Mouse (Mus musculus) naive thymus-derived CD4-positive, alpha-beta T cell, adult 2 months (primary cell): Measurements from ENCODE around the gene Spred2.

Experiments used
- DNase-seq: peaks from one replicate; pipeline ENCODE4 v3.0.0-alpha.2; 2011; ENCODE audit warnings: low read depth

The Spred2 gene

GRCm38 (mm10) chr11:19953919-19954318 is 29.7 kb downstream of the Spred2 start:
- no peak for DNase-seq

DNA sequence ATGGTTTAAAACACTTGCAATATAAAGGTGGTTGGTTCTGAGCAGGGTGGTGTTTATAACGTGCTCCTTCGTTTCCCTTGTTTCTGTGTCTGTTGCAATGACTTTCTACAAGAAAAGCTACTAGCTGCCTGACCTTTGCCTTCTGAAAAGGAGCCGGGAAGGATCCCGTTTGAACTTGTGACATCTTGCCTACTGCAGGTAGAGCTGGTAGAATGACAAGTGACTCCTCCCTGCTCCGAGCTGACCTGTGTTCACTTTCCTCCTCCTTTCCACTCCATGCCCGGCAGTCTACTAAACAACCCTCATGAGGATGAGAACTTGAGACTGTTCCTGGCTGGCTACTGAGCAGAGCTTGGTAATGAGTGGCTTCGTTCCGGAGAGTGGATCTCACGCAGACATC is 30.9 kb downstream of the Spred2 start:
- DNase-seq = no peak

DNA sequence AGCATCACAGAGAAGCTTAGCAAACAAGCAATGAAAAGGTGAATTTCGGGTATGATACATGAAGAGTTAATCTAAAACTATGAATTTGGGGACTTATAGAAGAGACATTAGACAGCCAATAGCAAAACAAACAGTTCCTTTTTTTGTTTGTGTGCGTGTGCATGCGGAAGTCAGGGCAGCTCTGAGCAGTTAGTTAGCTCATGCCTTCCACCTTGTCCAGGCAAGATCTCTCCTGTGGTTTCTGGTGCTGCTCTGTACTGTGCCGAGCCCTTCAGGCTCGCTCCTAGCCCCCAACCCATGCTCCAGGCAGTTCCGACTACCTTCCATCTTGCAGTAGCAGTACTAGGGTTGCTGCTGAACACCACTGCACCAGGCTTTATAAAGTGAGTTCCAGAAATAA is 31.5 kb downstream of the Spred2 start:
- DNase-seq = no peak

DNA sequence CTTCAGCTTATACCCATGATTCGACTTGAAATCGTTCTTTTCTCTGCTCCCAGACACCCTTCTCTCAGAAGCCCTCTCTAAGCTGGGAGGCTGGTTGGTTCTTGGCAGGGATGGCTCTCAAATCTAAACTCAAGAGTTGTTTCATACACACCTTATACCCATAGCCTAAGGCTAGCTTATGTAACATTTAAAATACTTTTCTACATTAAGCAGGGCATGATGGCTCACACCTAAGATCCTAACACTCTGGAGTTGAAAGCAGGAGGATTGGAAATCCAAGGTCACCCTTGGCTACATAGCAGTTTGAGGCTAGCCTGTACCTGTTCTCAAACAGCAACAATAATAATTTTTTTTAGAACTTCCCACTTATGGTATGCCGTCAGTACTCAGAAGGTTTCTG is 34.8 kb downstream of the Spred2 start:
- no peak for DNase-seq

GRCm38 (mm10) chr11:19959897-19960296 is 35.7 kb downstream of the Spred2 start:
- DNase-seq = no peak

DNA sequence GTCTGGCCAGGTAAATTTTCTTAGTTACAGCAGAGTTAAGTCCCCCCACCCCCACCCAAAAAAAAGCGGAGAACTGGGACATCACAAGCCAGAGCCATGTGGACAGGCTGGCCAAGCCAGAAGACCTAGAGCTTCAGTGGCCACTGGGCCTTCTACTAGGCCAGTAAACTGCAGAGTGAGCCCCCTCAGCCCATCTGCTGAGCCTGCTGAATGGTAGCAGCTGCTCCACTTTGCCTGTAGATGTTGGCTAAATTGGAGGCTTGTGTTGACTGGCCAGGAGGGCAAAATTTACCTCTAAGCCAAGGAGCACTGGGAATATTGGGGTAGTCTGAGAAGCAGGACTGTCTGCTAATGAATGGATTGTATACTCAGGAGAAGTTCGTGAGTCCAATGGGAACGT is 36.4 kb downstream of the Spred2 start:
- no peak for DNase-seq

GRCm38 (mm10) chr11:19961088-19961487 is 36.9 kb downstream of the Spred2 start:
- DNase-seq = no peak

GRCm38 (mm10) chr11:19961766-19962365 is 37.7 kb downstream of the Spred2 start:
- no peak for DNase-seq

GRCm38 (mm10) chr11:19962796-19963195 is 38.6 kb downstream of the Spred2 start:
- peak; percentile 62 for DNase-seq

DNA sequence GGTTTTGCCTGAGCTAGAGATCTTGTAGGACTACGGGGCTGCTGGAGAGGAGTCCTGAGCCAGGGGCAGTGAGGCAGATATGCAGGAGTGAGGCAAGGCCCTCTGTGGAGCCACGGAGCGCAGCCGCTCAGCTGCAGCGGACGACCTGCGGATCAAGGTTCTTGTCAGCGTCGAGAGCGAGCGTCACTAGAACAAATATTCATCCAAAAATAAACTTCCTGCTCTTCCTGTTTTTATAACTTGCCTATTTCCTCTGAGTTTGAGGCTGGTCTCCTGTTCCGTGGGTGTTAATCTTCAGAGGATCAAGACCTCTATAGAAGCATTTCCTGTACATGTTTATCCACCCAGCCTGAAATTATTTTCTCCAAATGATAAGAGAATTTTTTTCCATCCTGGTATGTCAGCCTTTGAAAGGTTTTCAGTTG is 39.6 kb downstream of the Spred2 start:
- peak; percentile 60 for DNase-seq

DNA sequence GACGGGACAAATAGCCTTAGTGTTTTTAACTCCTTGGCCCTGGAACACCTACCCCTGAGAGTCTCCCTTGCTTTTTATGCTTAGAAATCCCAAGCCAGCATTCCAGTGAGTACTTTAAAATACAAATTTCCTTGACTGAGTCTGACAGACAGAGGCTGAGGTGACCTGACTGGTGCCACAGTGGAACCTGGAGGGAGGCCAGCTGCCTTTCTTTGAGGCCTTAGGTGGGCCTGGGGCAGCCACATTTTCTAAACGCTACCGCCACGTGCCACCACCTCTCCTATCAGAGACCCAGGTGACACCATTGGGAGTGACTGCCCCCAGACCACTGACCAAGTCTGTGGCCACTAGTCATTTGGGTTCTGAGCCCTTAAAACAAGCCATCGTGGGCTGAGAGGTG is 40.2 kb downstream of the Spred2 start:
- no peak for DNase-seq

- DNase-seq = peak; percentile 50
Observed at GRCm38 (mm10) chr11:19965037-19965611, 40.9 kb downstream of the Spred2 start.

DNA sequence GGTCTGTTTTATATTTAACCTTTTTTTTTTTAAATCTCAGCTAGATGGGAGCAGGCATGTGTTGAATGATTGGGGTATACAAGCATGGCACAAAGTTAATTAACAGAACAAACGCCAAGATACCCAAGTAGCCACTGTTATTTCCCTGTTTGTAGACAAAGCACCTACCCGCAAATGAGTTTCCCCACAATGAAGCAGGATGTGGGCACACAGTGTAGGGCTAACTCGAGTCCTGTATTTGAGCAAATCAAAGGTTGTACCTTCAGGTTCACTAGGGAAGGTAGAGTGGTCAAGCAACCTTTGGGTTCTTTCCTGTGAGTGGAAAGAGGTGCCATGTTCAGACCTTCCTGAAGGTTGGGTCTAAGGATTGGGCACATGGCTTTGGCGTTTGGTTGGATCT is 41.5 kb downstream of the Spred2 start:
- peak; percentile 41 for DNase-seq

DNA sequence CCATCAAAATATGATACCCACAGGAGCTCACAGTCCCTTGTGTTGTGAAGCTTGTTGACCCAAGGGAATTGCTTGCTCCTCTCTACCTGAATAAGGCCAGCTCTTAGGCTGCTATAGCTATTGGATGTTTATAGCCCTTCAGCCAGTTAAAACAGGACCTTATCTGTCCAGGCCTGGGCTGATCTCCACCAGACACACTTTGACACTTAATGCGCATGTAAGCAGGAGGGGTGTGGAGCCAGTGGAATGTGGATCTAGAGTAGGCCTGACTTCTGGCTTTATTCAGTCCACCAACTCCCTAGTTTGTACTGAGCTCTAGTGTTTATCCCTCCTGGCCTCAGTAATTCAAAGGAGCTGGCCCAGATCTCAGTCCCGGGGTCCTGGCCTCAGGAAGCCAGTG is 42.1 kb downstream of the Spred2 start:
- no peak for DNase-seq

GRCm38 (mm10) chr11:19969584-19969983 is 45.4 kb downstream of the Spred2 start:
- DNase-seq = no peak

DNA sequence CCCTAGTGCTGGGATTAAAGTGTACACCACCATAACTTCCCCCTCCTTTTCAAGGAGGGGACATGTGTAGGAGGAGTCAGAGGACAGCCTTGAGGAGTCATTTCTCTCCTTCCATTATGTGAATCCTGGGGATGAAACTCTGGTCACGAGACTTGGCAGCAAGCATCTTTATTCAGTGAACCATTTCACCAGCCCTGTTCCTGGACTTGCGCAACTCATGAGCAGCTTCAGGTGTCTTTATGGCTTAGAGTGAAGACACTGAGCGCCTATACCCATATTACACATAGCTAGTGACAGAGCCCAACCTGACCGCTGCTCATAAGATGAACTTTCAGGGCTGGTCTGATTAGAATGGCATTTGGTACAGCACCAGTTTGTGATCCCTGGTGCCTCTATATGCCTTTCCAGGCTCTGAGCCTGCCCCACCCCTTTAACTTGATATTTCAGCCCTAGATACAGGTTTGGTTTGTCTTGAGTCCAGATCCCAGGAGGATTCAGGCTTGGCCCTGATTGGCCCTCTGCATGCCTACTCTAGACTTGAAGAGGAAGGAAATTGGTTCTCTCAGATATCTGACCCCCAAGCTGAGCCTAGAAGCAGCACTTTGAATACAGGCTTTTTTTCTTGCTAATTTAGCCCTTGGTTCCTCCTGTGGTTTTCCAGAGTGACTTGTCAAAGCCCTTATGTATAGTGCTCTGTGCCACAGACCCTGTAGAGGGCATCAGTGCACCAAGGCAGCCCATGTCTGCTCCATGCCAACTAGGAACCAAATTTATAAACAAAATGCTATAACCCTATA is 48.0 kb downstream of the Spred2 start:
- DNase-seq = no peak

DNA sequence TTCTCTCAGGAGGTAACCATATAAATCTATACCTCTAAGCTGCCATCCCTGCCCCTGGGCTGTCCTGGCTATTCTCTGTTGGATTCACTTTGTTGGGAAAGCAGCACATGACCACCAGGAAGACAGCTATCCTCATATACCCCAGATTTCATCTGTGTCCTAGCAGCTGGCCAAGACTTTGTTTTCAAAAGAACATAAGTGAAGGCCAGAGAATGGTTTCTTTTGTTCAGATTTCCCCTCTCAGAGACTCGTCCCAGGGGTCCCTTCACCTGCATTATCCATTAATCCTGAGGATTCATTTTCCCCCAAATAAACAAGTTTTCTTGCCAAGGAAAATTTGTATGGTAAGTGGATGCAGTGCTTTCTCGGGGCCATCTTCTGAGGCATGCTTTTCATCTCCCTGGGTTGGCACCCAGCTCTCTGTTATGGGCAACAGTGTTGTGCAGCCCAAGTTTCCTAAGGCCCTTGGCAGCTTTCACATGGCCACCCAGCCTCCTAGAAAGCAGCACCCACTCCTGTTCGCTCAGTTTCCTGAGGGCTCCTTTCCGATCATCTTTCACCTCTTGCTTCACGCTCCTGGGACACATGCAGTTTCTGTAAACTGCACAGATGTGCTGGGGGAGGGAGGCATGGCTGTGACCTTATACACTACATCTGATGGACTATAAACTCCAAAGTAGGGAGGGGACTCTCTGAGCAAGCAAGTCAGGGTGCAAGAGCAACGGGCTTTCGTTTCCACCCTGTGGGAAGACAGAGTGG is 49.0 kb downstream of the Spred2 start:
- DNase-seq = no peak

DNA sequence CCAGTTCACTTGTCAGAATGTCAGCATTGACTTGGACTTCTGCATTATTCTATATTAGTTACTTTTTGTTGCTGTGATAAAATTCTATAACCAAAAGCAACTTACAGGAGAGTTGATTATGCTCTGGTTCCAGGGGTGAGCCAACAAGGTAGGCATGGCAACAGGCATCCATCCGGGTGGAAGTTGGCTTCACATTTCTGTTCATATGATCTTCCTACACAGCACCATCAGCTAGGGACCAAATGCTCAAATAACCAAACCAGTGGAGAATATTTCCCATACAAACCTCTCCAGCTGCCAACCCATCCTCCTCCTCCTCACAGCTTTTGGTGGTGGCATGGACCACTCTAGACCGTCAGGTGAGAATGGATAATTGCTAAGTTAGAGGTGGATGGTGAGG is 51.9 kb downstream of the Spred2 start:
- DNase-seq = no peak

DNA sequence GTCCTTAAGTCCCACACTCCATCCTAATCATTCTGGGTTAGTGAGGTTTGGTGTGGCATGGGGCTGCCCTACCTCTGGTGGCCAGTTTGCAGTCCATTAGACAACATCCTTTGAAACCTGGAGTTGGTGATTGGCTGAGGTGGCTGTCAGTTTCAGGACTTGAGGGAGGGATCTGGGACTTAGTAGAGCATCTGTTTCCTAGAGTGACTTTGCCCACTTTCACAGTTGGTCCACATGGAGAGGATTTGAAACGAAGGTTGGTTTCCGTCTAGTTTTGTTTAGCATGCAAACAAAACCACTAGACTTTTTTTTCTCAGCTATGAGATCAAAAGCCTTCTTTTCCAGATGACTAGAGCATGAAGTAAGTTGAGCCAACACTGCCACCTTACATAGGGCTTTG is 53.5 kb downstream of the Spred2 start:
- peak; percentile 40 for DNase-seq

- peak; percentile 68 for DNase-seq
Observed at GRCm38 (mm10) chr11:19979338-19979737, 55.2 kb downstream of the Spred2 start.

DNA sequence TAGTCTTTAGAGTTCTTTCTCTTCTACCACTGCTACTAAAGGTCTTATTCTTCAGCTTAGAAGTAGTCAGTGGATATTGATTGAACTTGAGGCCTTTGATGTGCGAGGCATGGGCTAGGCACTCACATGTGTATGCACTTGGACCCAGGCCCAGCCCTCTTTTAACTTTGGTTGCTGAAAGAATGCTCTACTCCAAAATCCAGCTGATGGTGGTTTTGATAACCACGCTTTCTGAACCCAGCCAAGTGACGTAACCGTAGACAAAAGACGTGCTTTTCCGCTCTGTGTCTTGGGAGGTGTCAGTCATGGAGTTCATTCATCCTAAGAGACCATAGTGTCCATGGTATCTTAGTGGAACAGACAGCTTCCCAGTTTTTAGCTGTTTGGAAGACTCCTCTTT is 57.9 kb downstream of the Spred2 start:
- peak; percentile 54 for DNase-seq

DNA sequence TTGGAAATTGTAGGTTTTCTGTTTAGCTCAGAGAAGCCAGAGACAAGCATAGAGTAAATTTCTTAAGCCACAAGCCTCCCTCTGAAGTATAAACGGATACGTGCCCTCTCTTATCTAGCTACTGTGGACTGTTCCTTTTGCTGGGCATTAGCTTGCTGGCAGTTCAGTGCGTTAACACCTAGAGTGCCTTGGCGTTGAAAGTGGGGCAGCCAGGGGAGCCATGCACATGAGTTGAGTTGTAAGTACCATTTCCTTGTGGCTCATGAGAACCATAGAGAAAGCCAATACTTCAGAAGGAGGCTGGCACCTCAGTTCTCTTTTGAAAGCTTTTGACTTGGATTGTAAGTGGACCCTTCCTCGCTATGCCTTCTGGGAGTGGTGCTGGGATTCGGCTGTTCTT is 58.6 kb downstream of the Spred2 start:
- no peak for DNase-seq

DNA sequence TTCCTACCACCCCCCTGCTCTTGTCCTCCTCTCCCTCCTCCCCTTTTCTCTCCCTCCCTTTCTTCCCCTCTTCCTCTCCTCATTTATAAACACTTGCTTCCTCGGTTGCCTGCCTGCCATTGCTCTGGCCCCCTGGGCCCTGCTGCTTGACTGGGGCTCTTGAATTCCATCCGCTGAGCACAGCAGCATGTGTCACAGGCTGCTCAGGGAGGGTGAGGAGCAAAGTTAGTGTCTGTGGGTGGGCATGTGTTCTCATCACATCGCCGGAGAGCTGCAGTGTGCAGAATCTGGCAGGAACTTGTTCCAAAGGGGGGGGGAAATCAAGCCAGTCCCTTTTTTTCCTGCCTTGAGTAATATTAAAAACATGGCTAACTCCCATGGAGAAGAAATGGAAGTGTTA is 59.1 kb downstream of the Spred2 start:
- DNase-seq = no peak
